Comparison of ENCODE assay signal across 24 mouse cellular contexts in genomic region chr11:45865861-45866260, GRCm38 (mm10). TPM values are rescaled to one million over a fixed set of nuclear protein-coding genes. Genes with fewer than 3 reads are reported as not detected.
DNase-seq lines count a peak whose midpoint lies in the region; ATAC-seq lines count a peak whose summit lies in the region.
"Had no signal": no experiment of that assay in that cellular context is flagged by ENCODE, and none has a peak within 500 bp of the region (broad histone marks: within the 10 kb centered on the region; RNA-seq: fewer than 3 reads in every experiment).

No protein-coding gene starts in this region.

- H3K27ac ChIP-seq in liver, embryonic 16.5 days (ENCODE audit: low read length) = no peak overlapping the region
- H3K27ac ChIP-seq in liver, embryonic 12.5 days = no peak overlapping the region
- H3K27ac ChIP-seq: heart, embryonic 15.5 days; hindbrain, embryonic 14.5 days; hindbrain, postnatal 0 days had no signal

- no peaks in the 10 kb centered on the region for H3K9me3 ChIP-seq in liver, embryonic 16.5 days (replicated peaks; ENCODE audit: control insufficient read depth, low read length)
- no peaks in the 10 kb centered on the region for H3K9me3 ChIP-seq in liver, embryonic 12.5 days (replicated peaks)
- H3K9me3 ChIP-seq: heart, embryonic 12.5 days; heart, embryonic 15.5 days had no signal

- H3K27me3 ChIP-seq in liver, embryonic 16.5 days (ENCODE audit: control insufficient read depth, insufficient read depth, low read depth, low read length) = no peaks in the 10 kb centered on the region
- no peaks in the 10 kb centered on the region for H3K27me3 ChIP-seq in liver, embryonic 12.5 days (replicated peaks)
- H3K27me3 ChIP-seq: heart, embryonic 12.5 days; heart, embryonic 15.5 days had no signal

- H3K4me2 ChIP-seq in liver, embryonic 16.5 days (ENCODE audit: low read depth, low read length) = no peak overlapping the region
- no peak overlapping the region for H3K4me2 ChIP-seq in liver, embryonic 12.5 days
- H3K4me2 ChIP-seq: heart, embryonic 12.5 days; heart, embryonic 15.5 days; hindbrain, embryonic 14.5 days had no signal

- H3K4me1 ChIP-seq in liver, embryonic 16.5 days (ENCODE audit: control insufficient read depth, low read depth, low read length) = peaks cover 40% of the 10 kb centered on the region
- peaks cover 86% of the 10 kb centered on the region for H3K4me1 ChIP-seq in liver, embryonic 12.5 days

- H3K36me3 ChIP-seq in liver, embryonic 16.5 days (ENCODE audit: control insufficient read depth, insufficient read depth) = peaks cover 4% of the 10 kb centered on the region
- H3K36me3 ChIP-seq in liver, embryonic 12.5 days = peaks cover 64% of the 10 kb centered on the region
- H3K36me3 ChIP-seq: heart, embryonic 15.5 days had no signal

- H3K4me3 ChIP-seq in liver, embryonic 16.5 days (ENCODE audit: low read depth, low read length) = no peak overlapping the region
- H3K4me3 ChIP-seq in liver, embryonic 12.5 days = no peak overlapping the region
- H3K4me3 ChIP-seq: gastrocnemius, adult 2 months; heart, embryonic 12.5 days; heart, embryonic 15.5 days had no signal

- 83% methylated on average over 2 of the region's 2 CpGs for WGBS in liver, embryonic 16.5 days (ENCODE audit: insufficient replicate concordance)
- WGBS in liver, embryonic 12.5 days (ENCODE audit: insufficient replicate concordance) = 88% methylated on average over 2 of the region's 2 CpGs

- ATAC-seq in liver, embryonic 16.5 days (ENCODE audit: low read depth) = 0 out of 2 replicates have a peak, but pooled peaks have one; percentile 46
- ATAC-seq in liver, embryonic 12.5 days = no peak
- peak; percentile 77 for ATAC-seq in megakaryocyte, adult 5-6 weeks (ENCODE audit: poor library complexity, severe bottlenecking)
- ATAC-seq: activated CD4-positive, CD25-positive, alpha-beta regulatory T cell, adult 4 months; forebrain, embryonic 14.5 days; forebrain, postnatal 0 days; hindbrain, postnatal 0 days had no signal

- no peak overlapping the region for H3K9ac ChIP-seq in liver, embryonic 16.5 days (ENCODE audit: low read depth, low read length)
- no peak overlapping the region for H3K9ac ChIP-seq in liver, embryonic 12.5 days
- H3K9ac ChIP-seq: forebrain, postnatal 0 days; heart, embryonic 12.5 days; heart, embryonic 15.5 days; hindbrain, embryonic 14.5 days had no signal

- DNase-seq in fat pad, adult 2 months (ENCODE audit: extremely low read depth, low read depth, low spot score) = peak; percentile 50
- DNase-seq in heart, postnatal 4 days = no peak
- no peak for DNase-seq in embryo, embryonic 10 days (ENCODE audit: low spot score)
- DNase-seq: adrenal gland, adult 8-10 months; adrenal gland, postnatal 25 days; cerebellum, adult 11-12 months; cerebellum, adult 8-10 months; cerebellum, postnatal 10 days; cerebellum, postnatal 36 days; forebrain, postnatal 0 days; gastrocnemius, adult 2 months; gastrocnemius, postnatal 14 days; heart, adult 18-20 months; heart, postnatal 10 days; heart, postnatal 36 days had no signal

RNA-seq across cellular contexts. Expression of gene Clint1, which starts 14.0 kb away (rescaled TPM):
- 52.2 and 52.8 TPM in 2 replicates for polyA plus RNA-seq in liver, embryonic 16.5 days (2015; fragmentation: Nextera tagmentation; extraction: Ambion mirVana)
- polyA plus RNA-seq in liver, embryonic 12.5 days (2016; fragmentation: Nextera tagmentation; extraction: Ambion mirVana) = 109 and 111 TPM in 2 replicates
- 146 and 147 TPM in 2 replicates for total RNA-seq in megakaryocyte, adult 5-6 weeks (2015)
- 172 and 194 TPM in 2 replicates for total RNA-seq in megakaryocyte, adult 5-6 weeks (2017)
- 10 to 100 TPM; 52.0 to 53.0 TPM for total RNA-seq in heart, postnatal 4 days (2021)
